Mouse (Mus musculus): Measurements from ENCODE around the gene Fgfrl1. TPM values are rescaled to one million over a fixed set of nuclear protein-coding genes. Genes with fewer than 3 reads are reported as not detected.

Fgfrl1 gene
- 7.0 and 9.6 TPM in 2 replicates for polyA plus RNA-seq (2014; fragmentation: Nextera tagmentation; extraction: Ambion mirVana)

DNA sequence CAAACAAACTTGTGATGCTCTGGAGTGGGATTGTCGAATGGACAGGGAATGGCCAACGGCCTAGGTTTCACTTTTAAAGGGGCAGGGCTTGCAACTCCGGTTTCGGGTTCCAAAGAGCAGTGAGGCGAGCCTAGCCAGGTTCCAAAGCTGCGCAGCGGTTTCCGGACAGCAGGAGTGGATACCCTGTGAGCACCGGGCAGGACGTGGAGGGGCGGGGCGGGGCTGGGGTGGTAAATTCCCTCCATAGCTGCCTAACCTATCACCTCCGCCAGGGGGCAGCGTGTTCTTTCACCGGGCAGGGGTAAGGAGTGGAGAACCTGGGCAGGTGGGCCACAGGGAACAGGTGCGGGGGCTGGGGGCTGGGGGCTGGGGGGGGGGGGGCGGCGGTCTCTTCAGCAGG, at the start of gene Fgfrl1:
Gene Fgfrl1 (plus strand): TSS at position 112 of the 400 bp plus-strand sequence.
- Histone ChIP-seq H3K9ac (no peak within 1 kb of the TSS), H3K36me3 (replicated peaks; ENCODE audit: control insufficient read depth, insufficient read depth) (no peaks in the 10 kb centered on the region), H3K27me3 (ENCODE audit: control insufficient read depth, insufficient read depth, low read length) (peaks cover 30% of the 10 kb centered on the region; the same call in 1 of the 2 replicates), H3K27ac (no peak within 1 kb of the TSS), H3K4me1 (replicated peaks; ENCODE audit: control insufficient read depth, insufficient read depth, low read length) (peaks cover 9% of the 10 kb centered on the region; the same call in 1 of the 2 replicates), H3K4me3 (replicated peaks; ENCODE audit: low read length) (peak within 1 kb of the TSS; percentile 50; the same call in 1 of the 2 replicates), H3K9me3 (ENCODE audit: control insufficient read depth, low read length) (no peaks in the 10 kb centered on the region), H3K4me2 (replicated peaks) (peak within 1 kb of the TSS; percentile 89)
- ATAC-seq (ENCODE audit: low FRiP score) (no peak), DNase-seq (ENCODE audit: low spot score) (no peak)
- WGBS, result 3% methylated on average over 16 of the region's 18 CpGs

DNA sequence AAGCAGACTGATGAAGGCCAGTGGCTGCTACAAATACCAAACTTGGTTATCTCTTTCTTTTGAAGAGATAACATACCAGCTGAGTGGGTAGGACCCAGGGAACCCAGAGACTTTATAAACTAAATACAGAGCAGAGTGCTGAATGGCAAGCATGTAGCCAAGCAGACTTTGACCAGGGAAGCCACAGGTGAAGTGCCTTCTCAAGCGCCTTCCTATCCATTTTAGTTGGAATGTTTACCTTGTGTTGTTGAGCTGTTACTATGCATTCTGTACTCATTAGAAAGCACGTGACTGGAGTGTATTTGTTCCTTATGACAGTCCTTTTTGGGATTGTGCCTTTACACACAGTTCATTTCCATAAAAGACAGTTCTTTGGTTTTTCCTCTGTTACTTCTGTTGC, 48.5 kb upstream of the Fgfrl1 start:
- Histone ChIP-seq H3K4me1 (replicated peaks; ENCODE audit: control insufficient read depth, insufficient read depth, low read length) (no peaks in the 10 kb centered on the region), H3K9ac (no peak overlapping the region), H3K27me3 (ENCODE audit: control insufficient read depth, insufficient read depth, low read length) (no peaks in the 10 kb centered on the region), H3K4me3 (replicated peaks; ENCODE audit: low read length) (no peak overlapping the region), H3K4me2 (replicated peaks) (no peak overlapping the region), H3K9me3 (ENCODE audit: control insufficient read depth, low read length) (no peaks in the 10 kb centered on the region), H3K27ac (no peak overlapping the region), H3K36me3 (replicated peaks; ENCODE audit: control insufficient read depth, insufficient read depth) (peaks cover 71% of the 10 kb centered on the region)
- 86% methylated on average over 2 of the region's 2 CpGs for WGBS
- no peak for DNase-seq (ENCODE audit: low spot score)
- no peak for ATAC-seq (ENCODE audit: low FRiP score)

DNA sequence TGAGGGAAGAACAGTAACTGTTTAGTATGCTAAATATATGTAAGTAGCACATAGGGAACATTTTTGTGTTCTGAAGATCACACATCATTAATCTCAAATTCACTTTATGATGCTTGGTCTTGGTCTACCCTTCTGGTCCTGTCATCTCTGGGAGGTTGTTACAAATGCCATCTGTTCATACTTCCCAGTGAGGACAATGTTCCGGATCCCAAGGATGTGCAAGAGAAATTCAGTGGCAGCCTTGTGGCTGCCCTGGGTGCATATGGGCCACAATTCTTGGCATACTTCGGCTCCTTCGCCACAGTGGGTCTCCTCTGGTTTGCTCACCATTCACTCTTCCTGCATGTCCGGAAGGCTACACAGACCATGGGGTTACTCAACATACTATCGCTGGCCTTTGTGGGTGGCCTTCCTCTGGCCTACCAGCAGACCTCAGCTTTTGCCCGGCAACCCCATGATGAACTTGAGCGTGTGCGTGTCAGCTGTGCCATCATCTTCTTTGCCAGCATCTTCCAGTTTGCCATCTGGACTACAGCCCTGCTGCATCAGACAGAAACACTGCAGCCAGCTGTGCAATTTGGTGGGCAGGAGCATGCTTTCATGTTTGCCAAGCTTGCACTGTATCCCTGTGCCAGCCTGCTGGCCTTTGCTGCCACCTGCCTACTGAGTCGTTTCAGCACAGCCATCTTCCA, 46.4 kb upstream of the Fgfrl1 start:
- no peak overlapping the region for H3K4me2 ChIP-seq (replicated peaks)
- H3K27ac ChIP-seq, result no peak overlapping the region
- no peaks in the 10 kb centered on the region for H3K9me3 ChIP-seq (ENCODE audit: control insufficient read depth, low read length)
- H3K4me1 ChIP-seq (replicated peaks; ENCODE audit: control insufficient read depth, insufficient read depth, low read length), result no peaks in the 10 kb centered on the region
- 87% methylated on average over 9 of the region's 9 CpGs for WGBS
- peak; percentile 37 for DNase-seq (ENCODE audit: low spot score)
- H3K36me3 ChIP-seq (replicated peaks; ENCODE audit: control insufficient read depth, insufficient read depth), result peaks cover 84% of the 10 kb centered on the region
- ATAC-seq (ENCODE audit: low FRiP score), result peak; percentile 44; the same call in 1 of the 2 replicates
- H3K4me3 ChIP-seq (replicated peaks; ENCODE audit: low read length), result no peak overlapping the region
- H3K27me3 ChIP-seq (ENCODE audit: control insufficient read depth, insufficient read depth, low read length), result no peaks in the 10 kb centered on the region
- no peak overlapping the region for H3K9ac ChIP-seq

DNA sequence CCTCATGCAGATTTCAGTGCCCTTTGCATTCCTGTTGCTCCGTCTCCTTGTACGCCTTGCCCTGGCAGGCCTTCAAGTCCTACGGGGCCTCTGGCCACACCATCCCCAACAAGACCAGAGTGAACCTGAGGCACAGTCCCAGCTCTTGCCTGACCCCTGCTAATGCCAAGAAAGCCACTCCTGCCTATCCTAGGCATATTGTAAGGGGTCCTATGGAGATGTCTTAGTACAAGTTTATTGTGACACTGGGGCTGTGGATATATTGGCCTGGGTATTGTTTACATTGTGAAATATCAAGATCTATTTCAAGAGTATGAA, 45.9 kb upstream of the Fgfrl1 start:
- Histone ChIP-seq H3K4me1 (replicated peaks; ENCODE audit: control insufficient read depth, insufficient read depth, low read length) (no peaks in the 10 kb centered on the region), H3K9ac (no peak overlapping the region), H3K27ac (no peak overlapping the region), H3K27me3 (ENCODE audit: control insufficient read depth, insufficient read depth, low read length) (no peaks in the 10 kb centered on the region), H3K4me2 (replicated peaks) (no peak overlapping the region), H3K4me3 (replicated peaks; ENCODE audit: low read length) (no peak overlapping the region), H3K36me3 (replicated peaks; ENCODE audit: control insufficient read depth, insufficient read depth) (peaks cover 89% of the 10 kb centered on the region), H3K9me3 (ENCODE audit: control insufficient read depth, low read length) (no peaks in the 10 kb centered on the region)
- DNase-seq (ENCODE audit: low spot score), result no peak
- ATAC-seq (ENCODE audit: low FRiP score), result no peak
- WGBS, result 88% methylated on average over 3 of the region's 3 CpGs

DNA sequence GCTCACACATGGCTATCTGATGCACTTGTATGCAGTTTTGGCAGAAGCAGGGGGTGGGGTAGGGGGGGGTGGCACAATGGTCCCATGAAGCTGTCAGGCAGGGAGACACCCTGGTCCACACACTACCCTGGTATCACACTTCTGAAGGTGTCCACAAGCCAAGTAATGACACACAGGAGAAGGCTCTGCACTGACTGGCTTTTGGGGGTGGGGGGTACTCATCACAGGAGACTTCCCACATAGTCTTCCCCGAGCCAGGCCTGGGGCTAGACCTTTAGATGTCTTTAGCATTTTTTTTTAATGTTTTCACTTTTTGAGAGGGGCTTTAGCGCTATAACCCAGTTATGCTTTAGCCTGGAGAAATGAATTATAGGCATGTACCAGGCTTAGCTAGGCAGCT, 44.9 kb upstream of the Fgfrl1 start:
- H3K9me3 ChIP-seq (ENCODE audit: control insufficient read depth, low read length), result no peaks in the 10 kb centered on the region
- H3K4me1 ChIP-seq (replicated peaks; ENCODE audit: control insufficient read depth, insufficient read depth, low read length), result no peaks in the 10 kb centered on the region
- H3K27me3 ChIP-seq (ENCODE audit: control insufficient read depth, insufficient read depth, low read length), result no peaks in the 10 kb centered on the region
- peaks cover 93% of the 10 kb centered on the region for H3K36me3 ChIP-seq (replicated peaks; ENCODE audit: control insufficient read depth, insufficient read depth)
- DNase-seq (ENCODE audit: low spot score), result no peak
- H3K27ac ChIP-seq, result no peak overlapping the region
- 90% methylated on average over 2 of the region's 2 CpGs for WGBS
- H3K4me2 ChIP-seq (replicated peaks), result no peak overlapping the region
- no peak overlapping the region for H3K4me3 ChIP-seq (replicated peaks; ENCODE audit: low read length)
- H3K9ac ChIP-seq, result no peak overlapping the region
- ATAC-seq (ENCODE audit: low FRiP score), result no peak

DNA sequence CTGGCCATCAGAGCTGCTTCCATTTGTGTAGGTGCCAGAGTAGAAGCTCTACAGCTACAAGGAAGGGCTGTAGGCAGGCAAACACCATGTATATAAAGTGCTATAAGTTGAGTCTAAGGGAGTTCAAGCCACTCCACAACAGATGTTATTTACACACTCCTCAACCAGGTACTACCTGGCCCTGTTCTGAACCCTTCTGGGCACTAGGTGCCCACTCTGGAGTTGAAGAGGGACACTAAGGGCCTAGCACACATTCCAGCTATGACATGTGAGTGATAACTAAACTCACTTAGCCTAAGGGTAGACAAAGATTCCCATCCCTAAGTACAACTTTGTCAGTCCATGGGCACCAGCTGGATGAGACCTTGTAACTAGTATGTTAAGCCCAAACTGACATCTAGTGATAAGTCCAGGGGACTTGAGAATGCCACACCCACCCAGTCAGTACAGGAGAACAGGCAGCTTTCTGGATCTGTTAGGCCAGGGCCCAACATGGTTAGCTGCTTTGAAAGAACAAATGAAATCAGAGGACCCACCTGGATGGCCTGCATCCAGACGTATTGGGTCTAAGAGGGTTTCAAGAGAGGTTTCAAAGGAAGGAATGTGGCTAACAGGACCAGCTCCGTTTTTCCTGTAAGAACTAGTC, 44.2 kb upstream of the Fgfrl1 start:
- 90% methylated on average over 2 of the region's 2 CpGs for WGBS
- DNase-seq (ENCODE audit: low spot score), result no peak
- H3K4me3 ChIP-seq (replicated peaks; ENCODE audit: low read length), result no peak overlapping the region
- H3K27ac ChIP-seq, result no peak overlapping the region
- H3K4me1 ChIP-seq (replicated peaks; ENCODE audit: control insufficient read depth, insufficient read depth, low read length), result no peaks in the 10 kb centered on the region
- H3K27me3 ChIP-seq (ENCODE audit: control insufficient read depth, insufficient read depth, low read length), result no peaks in the 10 kb centered on the region
- H3K9ac ChIP-seq, result no peak overlapping the region
- no peaks in the 10 kb centered on the region for H3K9me3 ChIP-seq (ENCODE audit: control insufficient read depth, low read length)
- H3K36me3 ChIP-seq (replicated peaks; ENCODE audit: control insufficient read depth, insufficient read depth), result peaks cover 93% of the 10 kb centered on the region
- no peak overlapping the region for H3K4me2 ChIP-seq (replicated peaks)
- ATAC-seq (ENCODE audit: low FRiP score), result no peak

DNA sequence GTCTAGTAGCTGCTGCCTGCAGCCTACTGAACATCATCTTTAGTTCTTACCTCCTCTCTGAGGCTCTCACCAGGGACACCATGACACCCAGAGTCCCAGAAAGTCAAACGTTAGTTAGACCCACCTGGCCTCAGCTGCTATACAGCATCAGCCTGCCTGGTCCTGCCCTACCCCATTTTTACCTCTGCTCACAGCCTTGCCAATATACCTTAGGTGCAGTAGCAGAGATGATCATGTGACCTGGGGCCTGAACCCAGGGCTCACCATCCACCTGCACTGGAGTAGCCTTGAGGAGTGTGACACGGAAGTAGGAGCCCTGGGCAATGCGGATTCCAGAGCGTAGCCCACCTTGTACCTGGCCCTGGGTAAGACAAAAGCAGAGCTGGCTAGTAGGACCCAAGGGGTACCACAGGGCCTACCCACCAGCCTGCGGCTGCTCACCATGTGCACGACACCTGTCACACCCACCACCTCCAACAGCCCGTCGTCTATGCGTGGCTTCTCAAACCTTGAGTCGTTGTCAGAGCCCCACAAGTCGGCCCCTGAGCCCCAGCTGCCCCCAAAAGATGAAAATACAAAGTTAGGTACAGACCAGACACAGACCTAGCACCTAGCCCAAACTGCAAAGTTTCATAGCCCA, 43.1 kb upstream of the Fgfrl1 start:
- H3K4me3 ChIP-seq (replicated peaks; ENCODE audit: low read length), result no peak overlapping the region
- peaks cover 93% of the 10 kb centered on the region for H3K36me3 ChIP-seq (replicated peaks; ENCODE audit: control insufficient read depth, insufficient read depth)
- no peaks in the 10 kb centered on the region for H3K27me3 ChIP-seq (ENCODE audit: control insufficient read depth, insufficient read depth, low read length)
- no peak for DNase-seq (ENCODE audit: low spot score)
- H3K4me1 ChIP-seq (replicated peaks; ENCODE audit: control insufficient read depth, insufficient read depth, low read length), result no peaks in the 10 kb centered on the region
- no peak overlapping the region for H3K4me2 ChIP-seq (replicated peaks)
- WGBS, result 92% methylated on average over 11 of the region's 11 CpGs
- no peak overlapping the region for H3K9ac ChIP-seq
- no peak for ATAC-seq (ENCODE audit: low FRiP score)
- H3K27ac ChIP-seq, result no peak overlapping the region
- no peaks in the 10 kb centered on the region for H3K9me3 ChIP-seq (ENCODE audit: control insufficient read depth, low read length)

DNA sequence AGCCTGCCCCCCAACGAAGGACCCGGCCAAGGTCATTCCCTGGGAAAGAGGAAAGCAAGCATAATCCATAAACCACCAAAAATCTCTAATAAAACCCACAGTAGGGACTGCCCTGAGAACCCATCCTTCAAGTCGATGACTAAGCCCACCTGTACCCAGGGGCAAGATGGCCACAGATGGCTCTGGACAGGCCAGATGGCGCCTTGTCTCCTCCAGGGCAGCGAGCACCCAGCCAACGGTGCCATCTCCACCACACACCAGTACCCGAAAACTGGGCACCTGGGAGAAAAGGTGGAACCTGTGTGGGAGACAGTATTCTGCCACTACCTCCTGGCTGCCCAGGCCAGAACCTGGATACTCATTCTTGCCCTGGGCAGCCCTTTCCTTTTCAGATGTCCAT, 41.8 kb upstream of the Fgfrl1 start:
- ATAC-seq (ENCODE audit: low FRiP score) (no peak), DNase-seq (ENCODE audit: low spot score) (no peak)
- no peak overlapping the region for H3K27ac ChIP-seq
- WGBS, result 94% methylated on average over 7 of the region's 7 CpGs
- H3K36me3 ChIP-seq (replicated peaks; ENCODE audit: control insufficient read depth, insufficient read depth), result peaks cover 94% of the 10 kb centered on the region
- H3K4me3 ChIP-seq (replicated peaks; ENCODE audit: low read length), result no peak overlapping the region
- H3K9me3 ChIP-seq (ENCODE audit: control insufficient read depth, low read length), result no peaks in the 10 kb centered on the region
- H3K27me3 ChIP-seq (ENCODE audit: control insufficient read depth, insufficient read depth, low read length), result no peaks in the 10 kb centered on the region
- H3K9ac ChIP-seq, result no peak overlapping the region
- H3K4me2 ChIP-seq (replicated peaks), result no peak overlapping the region
- no peaks in the 10 kb centered on the region for H3K4me1 ChIP-seq (replicated peaks; ENCODE audit: control insufficient read depth, insufficient read depth, low read length)

DNA sequence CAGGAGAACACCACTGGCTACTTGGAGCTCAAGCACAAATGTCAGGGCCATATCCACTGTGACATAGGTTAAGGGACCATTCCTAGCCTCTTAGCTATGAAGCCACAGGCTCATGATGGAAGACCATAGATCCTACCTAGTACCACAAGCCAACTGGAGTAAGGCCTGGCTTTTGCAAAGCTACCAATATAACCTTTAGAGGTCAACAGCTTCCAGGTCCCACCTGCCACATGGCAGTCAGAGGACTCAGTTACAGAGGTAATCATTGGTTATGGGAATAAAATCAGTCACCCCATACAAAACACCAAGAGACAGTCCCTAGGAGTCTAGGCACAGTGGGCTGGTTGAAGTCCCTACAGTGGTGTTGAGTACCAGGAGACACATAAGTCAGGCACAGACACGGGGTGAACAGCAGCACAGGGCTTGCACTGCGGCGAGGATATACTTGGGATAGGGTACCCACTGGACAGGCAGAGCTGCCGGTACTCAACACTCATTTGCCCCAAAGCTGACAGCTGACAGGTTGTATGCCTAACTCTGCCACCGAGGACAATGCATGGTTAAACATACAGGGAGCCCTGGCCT, 41.0 kb upstream of the Fgfrl1 start:
- ATAC-seq (ENCODE audit: low FRiP score), result no peak
- H3K27ac ChIP-seq, result no peak overlapping the region
- H3K4me2 ChIP-seq (replicated peaks), result no peak overlapping the region
- 83% methylated on average over 5 of the region's 5 CpGs for whole genome bisulfite sequencing
- no peaks in the 10 kb centered on the region for H3K9me3 ChIP-seq (ENCODE audit: control insufficient read depth, low read length)
- H3K36me3 ChIP-seq (replicated peaks; ENCODE audit: control insufficient read depth, insufficient read depth), result peaks cover 95% of the 10 kb centered on the region
- H3K9ac ChIP-seq, result no peak overlapping the region
- no peak overlapping the region for H3K4me3 ChIP-seq (replicated peaks; ENCODE audit: low read length)
- no peaks in the 10 kb centered on the region for H3K4me1 ChIP-seq (replicated peaks; ENCODE audit: control insufficient read depth, insufficient read depth, low read length)
- DNase-seq (ENCODE audit: low spot score), result no peak
- no peaks in the 10 kb centered on the region for H3K27me3 ChIP-seq (ENCODE audit: control insufficient read depth, insufficient read depth, low read length)

Measured in hindbrain, embryonic 14.5 days (tissue).